Mouse (Mus musculus): ENCODE data around the gene Ptrhd1.
"Not testable (repeated sequence)": the region's sequence is repeated elsewhere in the genome, so short reads cannot be mapped to it uniquely, and the experiment has no call there.

Ptrhd1 gene

DNA sequence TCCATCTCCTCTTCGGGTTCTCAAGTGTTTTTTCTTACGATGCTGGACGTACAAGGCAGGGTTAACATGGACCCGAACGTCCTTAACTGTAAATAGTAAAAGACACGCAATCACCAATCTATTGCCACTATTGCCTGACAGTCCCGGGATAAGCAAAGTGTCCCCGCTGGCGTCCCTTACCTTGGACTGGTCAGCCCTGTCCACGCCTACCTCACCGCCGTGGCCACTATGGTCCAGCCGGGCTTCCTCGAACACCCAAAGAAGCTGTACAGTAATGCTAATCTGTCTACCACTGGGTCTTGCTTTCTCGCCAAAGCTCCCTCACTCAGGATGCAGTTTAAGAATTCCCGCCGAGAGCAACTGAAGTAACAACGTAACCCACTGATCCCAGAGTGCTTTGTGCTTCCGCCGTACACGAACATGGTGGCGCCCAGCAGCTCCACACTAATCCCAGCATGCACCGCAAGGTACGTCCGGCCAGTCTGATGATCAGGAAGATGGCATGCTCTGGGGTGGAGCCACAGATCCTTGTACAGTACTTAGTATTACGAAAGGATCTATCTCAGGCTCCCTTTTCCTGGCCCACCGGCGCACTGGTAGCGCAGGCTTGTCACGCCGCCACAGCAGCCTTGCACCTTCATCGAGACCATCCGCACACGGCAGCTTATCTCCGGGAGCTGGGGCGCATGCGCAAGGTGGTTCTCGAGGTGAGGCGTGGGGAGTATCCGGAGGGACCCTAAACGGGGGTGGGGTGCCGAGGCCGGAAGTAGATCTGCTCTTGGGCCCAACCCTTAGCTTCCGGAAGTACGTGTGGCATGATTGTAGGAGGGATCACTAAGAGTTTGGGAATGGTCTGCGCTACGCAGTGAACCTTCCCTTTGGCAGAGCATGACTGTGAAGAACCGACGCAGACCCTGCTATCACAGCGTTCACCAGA, at the start of gene Ptrhd1, which contains the start of gene Cenpo:
Gene Ptrhd1, plus strand, starts transcription at position 456 of the 937 bp plus-strand sequence.
Gene Cenpo, minus strand, starts transcription at position 723 of the 937 bp plus-strand sequence.
- peak; percentile 96 for DNase-seq (ENCODE audit: low spot score in 2 of 2)

DNA sequence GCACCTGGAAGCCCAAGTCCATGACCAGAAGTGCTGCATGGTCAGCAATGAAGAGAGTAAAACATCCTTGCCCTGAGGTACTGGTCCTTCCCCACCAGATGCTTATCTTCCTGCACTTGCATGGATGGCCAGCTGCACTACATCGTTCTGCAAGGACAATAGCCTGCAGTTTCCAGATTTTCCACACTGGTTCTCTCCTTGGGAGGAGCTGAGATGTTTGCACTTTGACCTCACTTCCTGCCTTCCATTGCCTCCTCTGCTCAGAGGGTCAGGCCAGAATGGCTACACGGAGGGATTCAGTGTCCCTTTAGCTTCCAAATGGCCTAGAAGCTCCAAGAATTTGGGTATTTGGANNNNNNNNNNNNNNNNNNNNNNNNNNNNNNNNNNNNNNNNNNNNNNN, 49.2 kb upstream of the Ptrhd1 start:
- no peak for DNase-seq (ENCODE audit: low spot score in 2 of 2)

DNA sequence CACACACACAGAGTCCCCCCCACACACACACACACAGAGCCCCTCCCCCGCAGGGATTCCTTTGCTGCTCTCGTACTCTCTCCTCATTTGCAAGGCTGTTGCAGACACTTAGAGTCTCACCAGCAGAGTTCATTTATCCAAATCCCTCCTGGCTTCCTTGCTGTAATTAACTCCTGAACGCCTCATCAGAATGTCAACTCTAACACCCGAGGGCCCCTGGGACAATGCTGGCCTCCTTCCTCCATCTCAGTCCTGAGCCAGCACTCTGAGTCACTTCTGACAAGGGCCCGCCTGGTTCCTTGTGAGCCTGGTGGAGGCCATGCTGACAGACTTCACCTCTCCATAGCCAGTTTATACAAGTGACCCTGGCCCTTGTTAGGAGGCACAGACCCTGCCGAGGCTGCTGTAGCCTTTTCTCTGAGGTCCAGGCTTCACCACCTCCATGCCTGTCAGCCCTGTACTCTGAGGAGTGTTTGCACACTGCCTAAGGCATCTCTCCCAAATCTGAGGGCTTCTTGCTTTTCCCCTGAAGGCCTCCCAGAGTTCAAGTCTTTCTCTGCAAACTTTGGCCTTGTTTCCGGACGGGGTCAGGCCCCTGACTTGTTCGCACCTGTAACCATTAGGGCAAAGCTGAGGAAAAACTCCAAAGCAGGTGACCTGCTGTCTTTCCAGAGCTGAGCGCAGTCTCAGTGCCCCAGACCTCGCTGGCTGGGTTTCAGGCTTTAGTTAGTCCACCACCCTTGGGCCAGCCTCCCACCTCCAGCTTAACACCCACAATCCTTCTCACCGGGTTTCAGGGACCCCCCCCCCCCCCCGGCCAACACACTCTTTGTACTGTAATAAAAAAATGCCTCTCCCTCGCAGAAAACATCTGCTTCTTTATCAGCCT, 45.4 kb upstream of the Ptrhd1 start:
- no peak for DNase-seq (ENCODE audit: low spot score in 2 of 2)

DNA sequence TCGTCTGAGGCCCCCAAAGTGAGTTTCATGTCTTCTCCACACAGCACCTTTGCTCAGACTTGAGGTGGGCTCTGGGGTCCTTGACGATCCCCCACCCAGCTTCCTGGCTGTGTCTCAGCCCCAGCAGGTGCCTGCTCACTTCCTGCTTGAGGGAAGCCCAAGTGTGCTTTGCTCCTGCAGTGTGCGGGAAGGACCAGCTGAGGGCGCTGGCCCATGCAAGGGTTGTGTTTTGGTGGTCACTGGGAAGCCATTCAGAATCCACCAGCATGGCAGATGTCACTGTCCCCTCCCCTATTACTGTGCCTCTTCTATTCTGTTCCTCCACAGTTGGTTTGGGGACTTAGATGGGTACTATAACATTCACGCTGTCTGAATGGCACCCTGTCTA, 44.8 kb upstream of the Ptrhd1 start:
- DNase-seq (ENCODE audit: low spot score in 2 of 2) = no peak

DNA sequence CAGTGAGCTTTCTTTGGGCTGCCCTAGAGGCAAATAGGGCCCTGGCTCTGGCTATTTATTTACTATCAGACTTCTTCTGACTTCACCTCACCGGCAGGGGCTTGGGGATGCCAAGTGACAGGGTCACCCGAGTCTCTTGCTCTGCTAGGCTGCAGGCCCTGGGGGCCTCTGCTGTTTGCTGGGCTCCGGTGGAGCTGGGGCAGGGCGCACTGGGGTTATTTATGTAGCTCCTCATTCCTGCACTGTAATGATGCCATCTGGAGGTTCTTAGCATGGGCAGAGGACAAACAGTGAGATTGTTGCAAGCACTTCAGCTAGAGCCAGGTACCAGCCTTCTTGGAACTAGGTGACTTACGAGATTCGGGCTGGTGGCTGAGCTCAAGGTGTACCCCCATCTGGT, 41.3 kb upstream of the Ptrhd1 start:
- DNase-seq (ENCODE audit: low spot score in 2 of 2) = no peak

DNA sequence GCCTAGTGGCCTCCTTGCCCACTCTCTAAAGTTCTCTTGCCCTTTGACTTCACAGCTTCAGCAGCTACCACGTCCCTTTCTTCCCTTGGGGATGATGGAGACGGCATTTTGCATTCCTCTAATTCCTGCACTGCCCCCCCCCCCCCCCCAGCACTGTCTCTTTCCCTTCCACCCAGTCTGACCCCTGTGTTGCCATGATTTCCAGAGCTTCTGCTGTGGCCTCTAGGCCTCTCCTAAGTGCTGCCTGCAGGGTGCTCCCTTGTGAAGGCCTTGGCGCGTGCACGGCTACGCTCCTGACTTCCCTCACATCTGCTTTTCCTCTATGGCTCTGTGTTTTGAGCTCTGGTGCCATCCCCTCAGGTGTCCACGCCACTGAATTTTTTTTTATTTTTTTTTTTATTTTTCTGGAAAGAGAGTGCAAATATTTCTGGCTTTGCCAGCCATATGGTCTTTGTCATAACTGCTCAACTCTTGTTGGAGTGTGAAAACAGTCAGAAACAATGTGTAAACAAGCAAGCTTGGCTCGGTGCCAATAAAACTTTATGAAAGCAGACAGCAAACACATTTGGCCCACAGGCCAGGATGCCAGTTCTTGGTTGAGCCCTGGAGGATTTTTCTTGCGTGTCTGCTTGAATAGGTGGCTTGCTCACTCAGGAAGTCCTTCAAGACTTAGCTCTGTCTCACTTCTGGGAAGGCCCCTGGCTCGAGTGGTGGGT, 40.6 kb upstream of the Ptrhd1 start:
- no peak for DNase-seq (ENCODE audit: low spot score in 2 of 2)

DNA sequence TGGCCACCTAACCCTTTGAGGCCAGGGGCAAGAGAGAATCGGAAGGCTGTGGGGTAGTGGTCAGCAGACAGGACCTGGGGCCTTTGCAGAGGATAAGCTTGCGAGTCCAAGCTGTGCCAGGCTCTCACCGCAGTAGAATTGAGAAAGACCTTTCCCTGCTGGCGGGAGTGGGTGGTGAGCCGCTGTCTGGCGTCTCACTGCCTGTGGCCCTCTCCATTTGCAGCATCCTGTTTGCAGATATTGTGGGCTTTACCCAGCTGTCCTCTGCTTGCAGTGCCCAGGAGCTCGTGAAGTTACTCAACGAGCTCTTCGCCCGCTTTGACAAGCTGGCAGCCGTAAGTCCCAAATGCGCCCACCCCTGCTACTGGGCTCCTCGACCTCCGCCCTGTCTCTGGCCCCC, 39.2 kb upstream of the Ptrhd1 start:
- DNase-seq (ENCODE audit: low spot score in 2 of 2) = no peak

DNA sequence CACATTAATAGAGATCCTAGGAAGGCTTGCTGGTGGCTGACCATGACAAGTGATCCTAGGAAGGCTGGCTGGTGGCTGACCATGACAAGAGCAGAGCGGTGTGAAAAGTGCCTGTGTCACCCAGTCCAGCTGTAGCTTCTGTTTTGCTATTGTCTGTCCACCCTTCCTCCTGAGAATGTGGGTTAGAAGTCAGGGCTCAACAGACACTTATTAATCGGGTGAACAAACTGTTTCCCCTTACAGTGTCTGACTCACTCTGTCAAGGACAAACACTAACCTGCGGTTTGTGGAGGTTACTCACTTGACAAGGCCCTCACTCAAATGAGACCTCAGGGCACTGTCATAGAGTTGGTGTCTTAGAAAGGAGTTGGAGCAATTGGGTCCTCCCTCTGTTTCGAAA, 35.1 kb upstream of the Ptrhd1 start:
- DNase-seq (ENCODE audit: low spot score in 2 of 2) = no peak

DNA sequence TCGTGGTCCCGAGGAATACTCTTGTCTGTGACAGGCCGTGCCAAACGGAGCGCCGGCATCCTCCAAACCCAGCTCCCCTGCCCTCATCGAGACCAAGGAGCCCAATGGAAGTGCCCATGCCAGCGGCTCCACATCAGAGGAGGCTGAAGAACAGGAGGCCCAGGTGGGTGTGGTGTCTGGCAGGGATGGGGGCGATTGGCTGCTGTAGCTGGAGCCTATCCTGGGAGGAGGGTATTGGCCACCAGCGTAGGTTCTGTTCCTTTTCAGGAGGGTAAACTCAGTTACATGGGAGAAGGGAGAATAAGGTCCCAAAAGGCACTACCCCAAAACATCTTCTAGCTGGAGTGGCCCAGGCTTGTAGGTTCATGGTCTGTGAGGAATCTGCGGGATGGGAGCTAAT, 34.6 kb upstream of the Ptrhd1 start:
- DNase-seq (ENCODE audit: low spot score in 2 of 2) = no peak

DNA sequence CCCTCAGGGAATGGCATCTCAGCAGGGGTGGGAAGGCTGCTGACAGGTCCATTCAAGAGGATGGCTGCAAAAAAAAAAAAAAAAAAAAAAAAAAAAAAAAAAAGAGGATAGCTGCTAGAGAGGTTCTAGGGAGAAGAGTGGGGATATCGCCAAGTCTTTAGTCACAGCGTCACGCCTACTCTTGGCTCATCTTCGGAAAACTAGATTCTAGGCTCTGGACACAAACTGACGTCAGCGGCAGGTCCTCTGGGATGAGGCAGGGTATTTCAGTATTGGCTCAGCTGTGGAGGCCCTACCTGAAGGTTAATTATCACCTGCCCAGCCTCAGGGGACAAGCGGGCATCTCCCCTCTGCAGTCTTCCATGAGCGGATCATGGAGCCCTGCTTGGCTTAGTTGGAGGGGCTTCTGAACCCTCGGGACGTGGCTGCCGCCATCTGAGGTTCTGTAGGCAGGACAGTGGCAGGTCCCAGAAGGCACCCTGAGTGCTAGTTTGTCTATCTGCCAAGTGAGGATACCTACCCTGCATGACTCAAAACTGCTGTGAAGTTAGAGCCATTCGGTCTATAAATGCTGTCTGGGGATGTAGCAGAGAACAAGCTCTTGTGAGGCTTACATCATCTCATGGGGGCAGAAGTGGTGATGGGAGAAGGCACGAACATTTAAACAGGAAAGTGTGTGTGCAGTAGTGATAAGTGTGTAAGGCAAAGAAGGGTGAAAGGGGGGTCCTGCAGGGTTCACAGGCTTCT, 32.2 kb upstream of the Ptrhd1 start:
- no peak for DNase-seq (ENCODE audit: low spot score in 2 of 2)

DNA sequence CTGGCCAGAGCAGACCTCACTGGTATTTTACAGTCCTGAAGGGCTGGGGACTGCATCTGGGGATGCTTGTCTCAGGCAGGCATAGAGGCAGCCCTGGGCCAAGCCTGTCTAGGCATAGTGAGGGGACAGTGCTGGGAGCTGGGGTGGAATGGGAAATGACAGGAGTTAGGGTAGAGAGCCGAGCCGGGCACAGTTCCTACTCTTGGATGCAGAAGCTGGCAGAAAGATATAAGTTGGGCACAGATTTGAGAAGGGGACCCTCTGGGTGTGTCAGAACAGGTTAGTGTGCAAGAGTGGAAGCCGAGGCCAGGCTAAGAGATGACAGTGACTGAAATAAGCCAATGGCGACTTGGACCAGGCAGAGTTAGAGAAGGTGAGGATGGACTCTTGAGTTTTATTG, 31.6 kb upstream of the Ptrhd1 start:
- DNase-seq (ENCODE audit: low spot score in 2 of 2) = no peak

DNA sequence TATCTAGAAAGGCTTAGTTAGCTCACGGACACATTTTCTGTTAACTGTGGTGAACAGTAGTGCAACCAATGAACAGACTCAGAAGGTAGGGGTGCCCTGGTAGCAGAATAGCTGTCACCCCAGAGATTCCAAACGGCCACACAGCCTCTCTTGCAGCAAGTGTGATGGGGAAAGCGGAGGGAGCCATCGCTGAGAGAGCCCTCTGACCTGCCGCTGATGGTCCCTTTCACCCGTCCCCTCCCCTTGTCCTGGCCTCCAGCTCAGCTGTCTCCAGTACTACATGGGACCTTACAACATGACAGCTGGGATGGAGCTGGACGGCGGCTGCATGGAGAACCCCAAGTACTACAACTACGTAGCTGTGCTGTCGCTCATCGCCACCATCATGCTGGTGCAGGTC, 27.7 kb upstream of the Ptrhd1 start:
- no peak for DNase-seq (ENCODE audit: low spot score in 2 of 2)

DNA sequence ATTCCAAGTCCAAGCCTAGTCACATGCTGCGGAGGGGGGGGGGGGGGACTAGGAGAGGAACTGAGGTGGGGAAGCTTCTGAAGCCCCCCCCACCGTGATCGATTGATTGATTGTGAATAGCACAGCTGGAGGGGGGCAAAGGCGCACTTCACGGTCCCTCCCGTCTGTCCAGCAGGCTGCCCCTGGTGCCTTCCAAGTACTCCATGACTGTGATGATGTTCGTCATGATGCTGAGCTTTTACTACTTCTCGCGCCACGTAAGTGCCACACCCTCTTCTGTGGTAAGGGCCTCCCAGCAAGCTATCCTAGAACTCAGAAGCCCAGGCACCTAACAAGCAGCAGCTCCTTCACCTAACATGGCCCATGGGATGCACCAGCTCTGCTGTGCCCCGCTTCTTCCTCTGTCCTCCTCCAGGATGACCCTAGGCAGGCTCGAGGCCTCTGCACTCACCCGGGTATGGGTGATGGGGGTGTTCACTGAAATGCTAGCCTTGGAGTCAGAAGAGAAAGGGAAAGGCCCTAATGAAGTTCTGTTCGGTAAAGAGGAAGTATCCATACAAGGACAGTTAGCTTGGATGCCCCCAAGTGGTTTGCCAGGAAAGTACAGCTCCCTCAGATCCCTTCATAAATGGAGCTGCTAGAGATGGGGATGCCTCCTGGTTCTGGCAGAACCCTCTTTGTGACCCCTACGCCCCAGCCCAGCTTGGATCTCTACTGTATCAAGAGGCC, 25.3 kb upstream of the Ptrhd1 start:
- peak; percentile 25 to 52 for DNase-seq (ENCODE audit: low spot score in 2 of 2)

DNA sequence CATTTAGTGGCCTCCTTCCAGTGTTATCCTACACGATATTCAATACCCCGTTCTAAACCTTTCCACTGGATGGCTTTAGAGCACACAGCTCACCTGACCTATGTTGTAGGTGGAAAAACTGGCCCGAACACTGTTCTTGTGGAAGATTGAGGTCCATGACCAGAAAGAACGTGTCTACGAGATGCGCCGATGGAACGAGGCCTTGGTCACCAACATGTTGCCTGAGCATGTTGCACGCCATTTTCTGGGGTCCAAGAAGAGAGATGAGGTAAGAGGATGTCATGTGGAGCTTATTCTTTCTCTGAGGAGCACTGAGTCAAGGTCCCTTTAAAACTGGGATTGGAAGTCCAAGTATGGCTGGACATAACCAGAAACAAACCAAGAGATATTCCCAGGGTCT, 24.6 kb upstream of the Ptrhd1 start:
- DNase-seq (ENCODE audit: low spot score in 2 of 2) = no peak

DNA sequence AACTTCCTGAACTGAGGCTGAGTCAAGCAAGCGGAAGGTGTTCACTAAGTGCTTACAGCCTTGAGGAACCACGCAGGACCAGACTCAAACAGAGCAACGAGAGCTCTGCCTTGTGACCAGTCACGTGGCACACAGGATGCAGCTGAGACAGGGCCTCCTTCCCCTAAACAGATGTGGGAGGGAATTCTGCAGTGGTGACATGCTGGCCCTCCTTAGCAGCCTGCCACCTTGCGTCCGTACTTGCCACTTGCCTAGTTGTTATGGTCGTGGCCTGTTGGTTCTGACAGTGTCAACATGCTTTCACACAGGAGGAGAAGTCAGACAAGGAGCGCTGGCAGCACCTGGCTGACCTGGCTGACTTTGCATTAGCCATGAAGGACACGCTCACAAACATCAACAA, 22.7 kb upstream of the Ptrhd1 start:
- DNase-seq (ENCODE audit: low spot score in 2 of 2) = peak; percentile 49 to 63

DNA sequence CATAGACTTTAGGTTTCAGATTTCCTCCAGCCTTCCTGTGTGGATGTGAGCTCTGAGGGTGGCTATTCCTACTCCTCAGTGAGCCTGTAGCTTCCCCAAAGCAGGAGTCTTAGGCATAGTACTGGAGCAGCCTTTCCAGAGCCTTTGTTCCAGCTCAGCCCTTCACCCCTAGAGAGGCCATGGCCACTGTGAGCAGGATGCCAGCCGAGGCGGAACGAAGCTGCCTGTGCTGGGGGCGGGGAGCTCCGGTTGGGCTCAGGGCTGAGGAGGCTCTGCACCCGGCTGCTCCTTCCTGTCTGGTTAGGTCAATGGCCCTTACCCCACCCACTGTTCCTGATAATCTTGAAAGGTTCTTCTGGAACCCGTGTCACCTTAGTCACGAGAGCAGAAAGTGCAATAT, 20.9 kb upstream of the Ptrhd1 start:
- no peak for DNase-seq (ENCODE audit: low spot score in 2 of 2)

DNA sequence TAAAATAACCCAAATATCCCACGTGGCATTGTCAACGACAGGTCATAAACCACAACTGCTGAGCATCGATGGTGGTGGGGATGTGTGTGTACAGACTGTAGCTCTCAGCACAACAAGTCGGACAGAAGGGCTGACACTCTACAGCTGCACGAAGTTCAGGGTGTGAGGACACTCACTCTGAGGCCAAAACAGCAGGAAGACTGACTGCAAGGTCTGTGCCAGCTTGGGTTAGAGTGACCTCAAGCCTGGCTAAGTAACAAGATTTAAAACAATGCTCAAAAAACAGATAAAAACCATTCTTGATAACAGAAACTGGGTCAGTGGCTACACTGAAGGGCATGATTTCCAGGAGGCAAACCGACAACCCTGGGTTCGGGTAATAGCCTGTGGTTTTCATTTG, 3.7 kb upstream of the Ptrhd1 start:
- no peak for DNase-seq (ENCODE audit: low spot score in 2 of 2)

DNA sequence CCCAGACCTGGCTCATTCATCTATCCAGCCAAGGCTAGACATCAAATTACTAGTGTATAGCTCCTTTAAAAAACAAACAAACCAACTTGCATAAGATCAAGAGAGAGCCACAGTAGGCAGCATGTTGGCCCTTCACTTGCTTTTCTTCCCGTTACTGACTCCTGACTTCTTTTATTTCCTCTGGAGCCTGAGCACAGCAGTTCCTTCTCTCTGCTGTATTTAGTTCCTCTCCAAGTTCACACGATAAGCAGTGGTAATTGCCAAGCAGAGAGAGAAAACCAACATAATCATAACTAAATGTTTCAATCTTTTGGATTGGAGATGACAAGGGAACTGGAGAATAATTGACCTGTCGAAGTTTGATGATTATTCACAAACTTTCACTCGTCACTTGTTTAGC, 1.1 kb upstream of the Ptrhd1 start:
- no peak for DNase-seq (ENCODE audit: low spot score in 2 of 2)

DNA sequence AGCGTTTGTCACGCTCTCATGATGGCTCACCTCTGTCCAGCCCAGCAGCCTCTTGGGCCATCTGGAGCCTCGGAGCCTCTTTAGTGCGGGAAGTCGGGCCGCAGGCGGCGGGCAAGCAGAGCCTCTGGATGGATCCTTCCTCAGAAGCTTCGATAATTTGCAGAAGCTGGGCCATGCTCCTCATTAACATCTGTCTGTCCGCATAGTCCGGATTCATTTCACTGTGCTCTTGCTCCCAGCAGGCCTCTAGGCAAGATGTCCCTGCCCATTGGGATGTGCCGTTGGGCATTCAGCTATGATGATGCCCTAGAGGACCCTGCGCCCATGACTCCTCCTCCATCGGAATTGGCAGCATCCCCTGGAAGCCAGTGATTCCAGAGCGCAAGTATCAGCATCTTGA, 3.7 kb downstream of the Ptrhd1 start:
- no peak for DNase-seq (ENCODE audit: low spot score in 2 of 2)

DNA sequence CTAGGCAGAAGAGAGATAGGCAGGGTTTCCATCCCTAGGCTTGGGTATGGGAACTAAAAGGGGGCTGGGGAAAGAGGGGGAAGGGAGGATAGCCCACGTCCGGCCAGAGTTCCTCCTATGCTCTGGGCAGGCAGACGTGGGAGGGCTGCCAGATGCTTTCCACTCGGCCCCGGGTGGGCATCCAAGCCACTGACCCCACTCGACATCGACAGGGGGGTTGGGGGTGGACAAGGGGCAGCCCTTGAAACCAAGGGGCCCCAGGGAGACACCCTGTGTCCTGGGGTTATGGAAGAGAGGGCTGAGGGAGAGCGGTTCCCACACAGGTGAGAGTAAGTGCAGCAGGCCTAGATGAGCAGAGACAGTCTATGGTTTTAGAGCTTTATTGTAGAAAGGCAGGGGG, 6.5 kb downstream of the Ptrhd1 start:
- not testable (repeated sequence) for DNase-seq (ENCODE audit: low spot score in 2 of 2)

DNA sequence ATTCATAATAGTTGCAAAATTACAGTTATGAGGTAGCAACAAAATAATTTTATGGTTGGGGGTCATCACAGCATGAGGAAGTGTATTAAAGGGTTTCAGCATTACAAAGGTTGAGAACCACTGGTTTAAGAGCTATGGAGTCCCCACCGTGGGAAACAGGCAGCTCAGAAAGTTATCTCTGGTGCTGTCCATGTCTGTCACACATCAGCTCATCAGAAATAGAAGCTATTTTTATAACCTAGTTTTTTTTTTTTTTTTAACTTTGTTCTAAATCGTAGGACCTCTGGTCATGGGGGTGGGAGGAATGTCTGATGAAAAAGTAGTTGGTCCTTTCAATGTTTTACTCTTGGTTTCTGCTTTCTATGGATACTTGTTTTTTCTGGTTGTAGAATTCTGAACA, 10.0 kb downstream of the Ptrhd1 start:
- no peak for DNase-seq (ENCODE audit: low spot score in 2 of 2)
